Comparison of ENCODE assay signal across 9 mouse cellular contexts in the genomic region with DNA sequence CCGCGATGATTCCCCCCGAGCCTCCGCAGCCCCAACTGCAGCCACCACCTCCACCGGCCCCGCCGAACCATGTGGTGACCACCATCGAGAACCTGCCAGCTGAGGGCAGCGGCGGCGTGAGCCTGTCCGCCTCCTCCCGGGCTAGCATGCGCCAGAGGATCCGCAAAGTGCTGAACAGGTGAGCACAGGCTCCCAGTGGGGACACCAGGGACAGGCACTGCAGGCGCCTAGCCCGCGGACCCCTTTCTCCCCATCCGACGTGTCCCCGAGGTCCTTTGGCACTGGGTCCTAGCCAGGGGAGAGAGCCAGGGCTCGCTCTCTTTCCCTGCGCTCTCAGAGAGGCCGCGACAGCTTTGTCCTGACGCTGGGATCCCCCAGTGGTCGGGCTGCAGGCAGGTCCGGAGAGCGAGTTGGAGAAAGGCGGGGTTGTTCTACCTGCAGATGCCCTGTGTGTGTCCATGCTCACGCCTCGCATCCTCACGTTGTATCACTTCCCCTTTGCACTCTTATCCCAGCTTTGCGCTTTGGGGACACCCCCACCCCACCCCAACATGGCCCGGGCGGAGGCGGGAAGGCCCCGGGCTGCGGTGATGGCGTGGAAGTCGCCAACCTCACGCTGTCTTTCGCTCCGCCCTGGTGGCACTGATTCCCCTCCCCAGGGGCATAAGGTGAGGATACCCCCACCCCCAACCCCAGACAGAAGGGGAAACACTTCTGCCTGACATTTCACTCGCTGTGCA. TPM values are rescaled to one million over a fixed set of nuclear protein-coding genes. Genes with fewer than 3 reads are reported as not detected.
DNase-seq lines count a peak whose midpoint lies in the region; ATAC-seq and TF ChIP-seq lines count a peak whose summit lies in the region.
"Had no signal": no experiment of that assay in that cellular context is flagged by ENCODE, and none has a peak within 500 bp of the region (broad histone marks: within the 10 kb centered on the region; RNA-seq: fewer than 3 reads in every experiment).

No protein-coding gene starts in this region.

- TF ChIP-seq CTCF in brain, embryonic 14.5 days (IDR thresholded peaks at IDR 0.05; ENCODE audit: borderline replicate concordance, extremely low read depth, insufficient read depth, insufficient read length): peak; percentile 22; the same call in 1 of the 2 replicates

- H3K4me1 ChIP-seq in erythroblast, embryonic 14.5 days (ENCODE audit: control insufficient read depth): no peaks in the 10 kb centered on the region
- peaks cover 14% of the 10 kb centered on the region for H3K4me1 ChIP-seq in forebrain, embryonic 15.5 days
- H3K4me1 ChIP-seq in intestine, embryonic 15.5 days (replicated peaks): peaks cover 7% of the 10 kb centered on the region
- peaks cover 13% of the 10 kb centered on the region for H3K4me1 ChIP-seq in limb, embryonic 15.5 days

- H3K9ac ChIP-seq in forebrain, embryonic 15.5 days (replicated peaks): peak overlapping the region; percentile 97
- H3K9ac ChIP-seq in intestine, embryonic 15.5 days: peak overlapping the region; percentile 64
- peak overlapping the region; percentile 64 for H3K9ac ChIP-seq in limb, embryonic 15.5 days

- H3K9me3 ChIP-seq in erythroblast, embryonic 14.5 days (ENCODE audit: control insufficient read depth, low read length): peaks cover 6% of the 10 kb centered on the region; the same call in 1 of the 2 replicates
- no peaks in the 10 kb centered on the region for H3K9me3 ChIP-seq in forebrain, embryonic 15.5 days
- H3K9me3 ChIP-seq in intestine, embryonic 15.5 days: no peaks in the 10 kb centered on the region
- no peaks in the 10 kb centered on the region for H3K9me3 ChIP-seq in limb, embryonic 15.5 days

- peak overlapping the region; percentile 31 for H3K4me3 ChIP-seq in erythroblast, embryonic 14.5 days (replicated peaks)
- peak overlapping the region; percentile 91 for H3K4me3 ChIP-seq in forebrain, embryonic 15.5 days
- H3K4me3 ChIP-seq in intestine, embryonic 15.5 days (replicated peaks): peak overlapping the region; percentile 61
- H3K4me3 ChIP-seq in limb, embryonic 15.5 days: peak overlapping the region; percentile 71

- peak overlapping the region; percentile 74 for H3K4me2 ChIP-seq in forebrain, embryonic 15.5 days (replicated peaks)
- H3K4me2 ChIP-seq in intestine, embryonic 15.5 days (replicated peaks): peak overlapping the region; percentile 99
- peak overlapping the region; percentile 88 for H3K4me2 ChIP-seq in limb, embryonic 15.5 days

- under 1% methylated on average over 45 of the region's 45 CpGs for WGBS in forebrain, embryonic 15.5 days
- WGBS in intestine, embryonic 15.5 days: 1% methylated on average over 45 of the region's 45 CpGs
- under 1% methylated on average over 39 of the region's 45 CpGs for WGBS in limb, embryonic 15.5 days

- peak overlapping the region; percentile 94 for H3K27ac ChIP-seq in forebrain, embryonic 15.5 days (replicated peaks)
- no peak overlapping the region for H3K27ac ChIP-seq in intestine, embryonic 15.5 days
- peak overlapping the region; percentile 85 for H3K27ac ChIP-seq in limb, embryonic 15.5 days

- H3K36me3 ChIP-seq in erythroblast, embryonic 14.5 days (ENCODE audit: control insufficient read depth): no peaks in the 10 kb centered on the region
- H3K36me3 ChIP-seq in forebrain, embryonic 15.5 days: no peaks in the 10 kb centered on the region
- no peaks in the 10 kb centered on the region for H3K36me3 ChIP-seq in intestine, embryonic 15.5 days
- H3K36me3 ChIP-seq in limb, embryonic 15.5 days: no peaks in the 10 kb centered on the region

- H3K27me3 ChIP-seq in erythroblast, embryonic 14.5 days (ENCODE audit: control insufficient read depth): peaks cover 23% of the 10 kb centered on the region
- no peaks in the 10 kb centered on the region for H3K27me3 ChIP-seq in forebrain, embryonic 15.5 days
- no peaks in the 10 kb centered on the region for H3K27me3 ChIP-seq in intestine, embryonic 15.5 days (replicated peaks)
- H3K27me3 ChIP-seq in limb, embryonic 15.5 days: peaks cover 6% of the 10 kb centered on the region; the same call in 1 of the 2 replicates

- no peak for ATAC-seq in erythroblast, adult 5-6 weeks (replicated peaks; ENCODE audit: low FRiP score, poor library complexity, severe bottlenecking)
- ATAC-seq in forebrain, embryonic 15.5 days (replicated peaks): peak; percentile 66
- peak; percentile 80 for ATAC-seq in intestine, embryonic 15.5 days
- peak; percentile 62 for ATAC-seq in limb, embryonic 15.5 days (ENCODE audit: insufficient number of reproducible peaks, low FRiP score, low TSS enrichment, low read depth)

- 0 out of 2 replicates have a peak, but pooled peaks have one; percentile 5 for TF ChIP-seq POLR2A in brain, embryonic 14.5 days (IDR thresholded peaks at IDR 0.05; ENCODE audit: borderline replicate concordance, extremely low read depth, insufficient read depth, insufficient read length, poor library complexity, severe bottlenecking)

- peak; percentile 75 for DNase-seq in brain, embryonic 14.5 days (ENCODE audit: low read depth)
- DNase-seq in ovary, postnatal 14 days (ENCODE audit: low spot score): peak; percentile 8
- no peak for DNase-seq in thymus, postnatal 36 days

RNA-seq across cellular contexts. Expression of gene Slc35f1, which starts 0.8 kb away (rescaled TPM):
- polyA plus RNA-seq in erythroblast, embryonic 14.5 days (2012): not detected in 2 replicates
- total RNA-seq in erythroblast, adult 5-6 weeks (2015; ENCODE audit: low replicate concordance): not detected in 2 replicates
- 0.09 TPM in 1 of 2 replicates, not detected in the other for total RNA-seq in erythroblast, adult 5-6 weeks (2017; ENCODE audit: low replicate concordance)
- 41.9 and 52.7 TPM in 2 replicates for polyA plus RNA-seq in brain, embryonic 14.5 days (2012; rRNA removed)
- 38.2 and 40.1 TPM in 2 replicates for polyA plus RNA-seq in forebrain, embryonic 15.5 days (2015; fragmentation: Nextera tagmentation; extraction: Ambion mirVana)
- 2.4 and 3.1 TPM in 2 replicates for polyA plus RNA-seq in intestine, embryonic 15.5 days (2015; fragmentation: Nextera tagmentation; extraction: Ambion mirVana)
- polyA plus RNA-seq in limb, embryonic 15.5 days (2015; fragmentation: Nextera tagmentation; extraction: Ambion mirVana): 5.0 and 5.4 TPM in 2 replicates
- polyA plus RNA-seq: C2C12 had no signal

Comparison
In these comparisons a context has a peak if more than half of its experiments do, and no peak if none do; other contexts are left out.
1. H3K4me3 ChIP-seq: peak in every context shown above with its lines; median percentile 91 in forebrain, embryonic 15.5 days; 71 in limb, embryonic 15.5 days; 61 in intestine, embryonic 15.5 days; 31 in erythroblast, embryonic 14.5 days.
2. DNase-seq: peak in brain, embryonic 14.5 days (single experiment) and ovary, postnatal 14 days (single experiment); none in thymus, postnatal 36 days (0 of 2).
3. Peak in every context shown above with its lines, with median percentiles within 50 percentile points of each other: H3K4me2 ChIP-seq and H3K9ac ChIP-seq.